Mouse (Mus musculus): ENCODE data around the gene Chrne. TPM values are rescaled to one million over a fixed set of nuclear protein-coding genes. Genes with fewer than 3 reads are reported as not detected.
A peak's percentile ranks its signal among the peaks of the same experiment; 100 is the strongest.

The Chrne gene
- total RNA-seq, 2 experiments from 2014 or later = 1.2 TPM; not detected in 1

DNA sequence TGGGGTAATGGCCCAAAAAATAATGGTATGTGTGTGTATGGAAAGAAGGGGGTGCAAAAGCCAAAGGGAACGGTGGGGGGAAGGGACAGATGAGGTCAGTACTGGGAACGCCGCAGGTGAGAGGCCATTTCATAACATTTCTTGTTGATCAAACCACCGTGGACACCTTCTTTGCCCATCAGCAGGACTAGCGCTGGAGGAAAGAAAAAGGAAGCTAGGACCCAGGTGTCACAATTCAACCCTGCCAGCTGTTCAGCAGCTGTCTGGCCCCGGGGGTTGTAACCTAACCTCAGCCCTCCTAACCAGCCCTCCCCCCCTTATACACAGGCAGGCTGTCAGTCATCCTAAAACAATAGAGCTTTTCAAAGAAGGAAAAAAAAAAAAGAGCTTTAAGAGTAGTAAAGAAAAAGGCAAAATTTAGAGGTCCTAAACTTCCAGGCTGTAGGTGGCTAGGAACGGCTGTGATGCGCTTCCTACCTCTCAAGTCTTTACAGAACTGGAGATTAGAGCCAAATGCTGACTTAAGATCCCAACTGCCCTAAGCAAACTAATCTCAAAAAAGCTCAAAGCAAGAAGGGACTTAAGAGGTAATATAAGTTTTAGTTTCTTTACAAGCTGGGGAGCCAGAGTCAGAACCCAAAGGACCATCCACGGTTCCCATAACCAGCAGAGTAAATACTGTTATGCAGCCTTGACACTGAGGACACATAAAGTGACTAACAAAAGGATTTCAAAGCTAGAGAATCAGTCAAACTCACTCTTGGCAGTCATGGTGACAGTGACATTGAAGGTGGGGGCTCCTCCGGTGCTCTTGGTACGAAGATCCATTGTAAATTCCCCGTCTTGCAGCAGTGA is 33.2 kb upstream of the Chrne start:
- no peak for ATAC-seq (ENCODE audit: poor library complexity, severe bottlenecking)

DNA sequence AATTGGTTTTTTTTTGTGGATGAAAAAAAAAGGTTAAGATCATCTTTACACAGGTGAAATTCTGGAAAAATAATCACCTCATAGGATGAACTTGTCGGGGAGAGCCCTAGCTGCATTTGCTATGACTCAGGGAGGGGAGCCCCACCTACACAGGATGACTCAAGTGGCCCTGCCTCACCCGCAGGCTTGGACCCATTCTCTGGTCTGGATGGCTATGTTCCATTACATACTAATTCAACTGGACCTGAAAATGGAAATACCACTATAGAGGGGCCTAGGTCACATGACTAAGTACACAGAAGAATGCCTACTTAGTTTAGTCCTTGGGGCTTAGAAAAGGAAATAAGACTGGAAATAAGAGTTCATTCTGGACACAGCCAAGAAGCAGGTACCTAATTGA is 32.4 kb upstream of the Chrne start:
- ATAC-seq (ENCODE audit: poor library complexity, severe bottlenecking) = no peak

DNA sequence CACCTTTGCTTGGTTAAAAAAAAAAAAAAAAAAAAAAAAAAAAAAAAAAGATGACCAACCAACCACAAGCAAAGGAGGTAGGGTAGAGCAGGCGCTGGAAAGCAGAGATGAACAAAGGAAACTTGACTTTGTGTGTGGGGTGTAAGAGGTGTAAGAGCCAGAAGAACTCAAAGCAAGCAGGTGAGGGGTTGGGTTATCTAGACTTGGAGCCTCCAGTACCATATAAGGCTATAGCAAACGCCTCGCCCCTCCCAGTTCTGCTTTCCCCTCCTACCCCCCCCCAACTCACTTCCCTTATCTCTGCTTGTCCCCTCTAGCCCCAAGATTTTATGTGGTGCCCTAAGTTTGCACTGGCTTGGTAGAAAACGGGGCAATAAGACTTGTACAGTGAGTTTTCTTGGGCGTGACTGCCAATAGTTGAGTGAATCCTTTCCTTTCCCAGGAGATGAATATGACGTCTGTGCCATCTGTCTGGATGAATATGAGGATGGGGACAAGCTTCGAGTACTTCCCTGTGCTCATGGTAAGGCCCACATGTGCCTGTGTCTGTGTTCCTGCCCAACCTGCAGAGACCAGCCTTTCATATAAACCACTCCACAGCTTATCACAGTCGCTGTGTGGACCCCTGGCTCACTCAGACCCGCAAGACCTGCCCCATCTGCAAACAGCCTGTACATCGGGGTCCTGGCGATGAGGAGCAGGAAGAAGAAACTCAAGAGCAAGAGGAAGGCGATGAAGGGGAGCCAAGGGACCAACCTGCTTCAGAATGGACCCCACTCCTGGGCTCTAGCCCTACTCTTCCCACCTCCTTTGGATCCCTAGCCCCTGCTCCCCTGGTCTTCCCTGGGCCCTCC is 31.5 kb upstream of the Chrne start:
- peak; percentile 29 for ATAC-seq (ENCODE audit: poor library complexity, severe bottlenecking)

DNA sequence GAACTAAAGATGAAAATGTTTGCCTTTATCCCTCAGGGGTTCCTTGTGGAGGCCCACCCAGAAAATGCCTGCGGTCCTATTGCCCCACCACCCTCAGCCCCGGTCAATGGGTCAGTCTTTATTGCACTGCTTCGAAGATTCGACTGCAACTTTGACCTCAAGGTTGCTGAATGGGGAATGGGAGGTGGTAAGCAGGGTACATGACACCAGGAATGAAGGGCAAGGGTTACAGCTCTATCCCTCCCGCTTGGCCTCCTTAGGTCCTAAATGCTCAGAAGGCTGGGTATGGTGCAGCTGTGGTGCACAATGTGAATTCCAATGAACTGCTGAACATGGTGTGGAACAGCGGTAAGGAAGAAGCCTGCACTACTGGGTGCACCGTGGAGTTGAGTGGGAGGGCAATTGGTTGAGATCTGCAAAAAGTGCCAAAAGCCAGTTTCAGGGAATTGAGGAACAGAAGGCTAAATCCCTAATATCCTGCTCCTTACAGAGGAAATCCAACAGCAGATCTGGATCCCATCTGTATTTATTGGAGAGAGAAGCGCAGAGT is 30.2 kb upstream of the Chrne start:
- ATAC-seq (ENCODE audit: poor library complexity, severe bottlenecking) = no peak

DNA sequence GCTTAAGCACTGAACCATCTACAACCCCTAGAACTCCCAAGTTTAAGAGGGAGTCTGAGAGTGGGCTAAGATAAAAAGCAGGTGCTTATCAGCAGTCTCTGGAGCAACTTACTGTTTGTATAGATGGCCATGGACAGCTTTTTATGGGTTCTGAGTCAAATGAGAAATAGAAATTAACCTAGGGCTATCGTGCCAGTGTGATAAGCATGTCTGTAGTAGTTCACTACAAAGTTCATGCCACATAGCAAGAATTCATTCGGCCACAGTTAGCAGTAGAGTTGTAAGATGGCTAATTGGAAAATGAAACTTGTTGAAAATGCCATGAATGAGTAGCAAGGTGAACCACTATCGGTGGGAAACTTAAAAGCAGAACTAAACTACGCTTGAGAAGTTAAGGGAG is 29.5 kb upstream of the Chrne start:
- ATAC-seq (ENCODE audit: poor library complexity, severe bottlenecking) = no peak

DNA sequence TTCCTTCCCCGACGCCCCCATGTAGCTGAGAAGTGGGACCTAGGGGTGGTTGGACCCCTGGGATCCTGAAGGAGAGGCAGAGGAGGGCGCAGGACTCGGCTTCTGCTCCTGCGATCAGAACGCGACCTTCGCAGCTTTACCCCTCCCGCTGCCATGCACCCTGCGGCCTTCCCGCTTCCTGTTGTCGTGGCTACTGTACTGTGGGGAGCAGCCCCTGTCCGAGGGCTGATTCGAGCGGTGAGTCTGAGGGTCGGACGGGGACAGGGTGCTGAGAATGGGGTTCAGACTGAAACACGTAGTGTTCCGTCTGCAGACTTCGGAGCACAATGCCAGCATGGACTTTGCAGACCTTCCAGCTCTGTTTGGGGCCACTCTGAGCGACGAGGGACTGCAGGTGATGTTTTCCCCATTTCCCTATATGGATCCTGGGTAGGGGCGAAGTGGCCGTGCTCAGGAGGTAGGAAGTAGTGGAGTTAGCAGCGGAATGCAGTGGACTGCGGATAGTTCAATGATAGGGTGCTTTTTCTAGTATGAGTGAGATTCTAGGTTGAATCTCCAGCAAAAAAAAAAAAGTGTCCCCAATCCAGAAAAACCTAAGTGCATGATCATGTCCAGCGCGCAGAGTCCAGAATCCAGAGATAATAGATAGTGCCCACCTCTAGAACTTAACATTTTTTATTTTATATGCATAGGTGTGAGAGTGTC is 28.9 kb upstream of the Chrne start:
- no peak for ATAC-seq (ENCODE audit: poor library complexity, severe bottlenecking)

DNA sequence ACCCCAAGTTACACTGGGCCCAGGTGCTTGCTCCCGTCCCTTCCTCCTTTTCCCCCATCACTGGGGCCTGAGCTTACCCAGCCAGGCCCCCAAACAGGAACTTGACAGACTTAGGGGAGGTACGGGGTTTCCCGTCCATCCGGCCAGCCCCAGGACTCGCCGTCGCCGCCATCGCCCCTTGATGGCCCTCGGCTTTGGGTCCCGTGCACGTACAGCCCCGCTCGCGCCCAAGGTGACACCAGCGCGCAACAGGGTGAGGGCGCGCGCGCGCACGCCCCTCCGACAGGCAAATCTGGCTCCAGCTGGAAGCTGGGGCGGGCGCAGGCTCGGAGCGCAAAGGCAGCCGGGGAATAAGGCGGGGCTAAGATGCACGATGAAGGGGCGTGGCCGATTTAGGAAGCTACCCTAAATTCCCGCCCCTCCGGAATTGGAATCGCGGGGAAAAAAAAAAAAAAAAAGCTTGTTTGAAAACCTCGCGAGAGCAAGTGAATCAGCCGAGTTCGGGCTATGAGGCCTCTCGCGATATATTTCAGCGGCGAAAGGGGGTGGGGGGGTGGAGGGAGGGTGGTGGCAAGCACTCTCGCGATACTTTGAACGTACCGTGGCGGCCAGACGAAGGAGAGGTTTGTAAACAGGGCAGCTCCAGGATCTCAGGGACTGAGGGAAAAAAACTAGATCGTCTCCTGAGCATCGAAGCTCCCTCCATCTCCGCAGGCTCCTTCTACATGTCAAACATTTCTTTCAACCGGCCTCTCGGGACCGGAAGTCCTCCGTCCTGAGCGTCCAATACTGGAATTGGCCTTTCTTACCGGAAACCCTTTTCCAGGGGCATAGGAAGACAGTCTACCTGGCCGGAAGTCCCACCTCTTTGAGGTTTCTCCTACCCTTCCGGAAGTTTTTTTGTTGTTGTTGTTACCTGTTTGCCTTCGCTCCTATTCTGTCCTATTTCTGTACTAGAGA is 28.0 kb upstream of the Chrne start, which contains the start of the genes Rnf167 and Slc25a11:
Gene Rnf167, plus strand, starts transcription at position 545 of the 960 bp plus-strand sequence.
Gene Slc25a11, minus strand, starts transcription at position 789 of the 960 bp plus-strand sequence.
- ATAC-seq (ENCODE audit: poor library complexity, severe bottlenecking) = peak; percentile 74

DNA sequence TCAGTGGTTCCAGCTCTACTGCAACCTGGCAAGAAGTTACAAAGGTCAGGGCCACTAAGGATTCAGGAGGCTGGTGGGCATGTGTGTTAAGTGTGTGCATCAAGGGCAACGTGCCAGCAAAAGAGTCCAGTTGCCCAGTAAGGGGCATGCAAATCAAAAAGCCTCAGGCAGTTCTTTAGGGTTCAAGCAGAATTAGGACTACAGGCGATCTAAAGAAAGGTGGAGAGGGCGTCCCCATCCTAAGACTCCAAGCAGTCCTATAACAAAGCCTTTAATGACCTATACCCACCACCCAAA is 27.2 kb upstream of the Chrne start:
- no peak for ATAC-seq (ENCODE audit: poor library complexity, severe bottlenecking)

DNA sequence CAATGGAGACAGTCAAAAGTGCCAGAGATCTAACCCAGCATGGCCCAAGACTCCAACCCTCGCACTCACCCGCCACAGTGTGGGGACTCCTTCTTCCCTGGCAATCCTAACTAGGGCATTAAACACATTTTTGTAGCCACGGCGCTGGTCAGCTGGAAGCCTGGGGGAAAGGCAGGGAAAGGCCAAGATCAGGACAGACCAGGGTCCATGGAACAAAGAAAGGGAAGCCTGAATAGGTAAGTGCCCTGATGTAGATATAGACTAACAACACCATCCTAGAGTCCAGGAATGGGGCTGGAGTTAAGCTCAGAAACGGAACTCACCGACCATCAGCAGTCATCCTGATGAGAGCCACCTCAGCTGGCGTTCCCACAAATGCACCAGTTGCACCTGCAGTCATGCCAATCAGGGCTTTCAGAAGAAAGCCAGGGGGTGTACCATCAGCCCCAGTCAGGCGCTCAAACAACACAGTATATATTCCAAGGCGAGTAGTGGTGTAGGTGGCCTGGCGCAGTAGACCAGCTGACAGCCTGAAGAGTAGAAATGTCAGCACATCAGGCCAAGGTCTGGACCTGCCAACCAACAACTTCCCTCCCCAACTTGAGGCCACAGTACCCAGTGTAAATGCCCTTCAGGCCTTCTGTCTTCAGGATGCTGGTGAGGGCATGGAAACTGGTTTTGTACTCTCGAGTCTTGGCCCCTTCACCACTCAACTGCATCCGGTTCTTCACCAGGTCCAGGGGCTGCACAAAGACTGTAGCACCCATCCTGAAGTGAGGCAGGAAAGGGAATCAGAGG is 26.6 kb upstream of the Chrne start:
- ATAC-seq (ENCODE audit: poor library complexity, severe bottlenecking) = no peak

DNA sequence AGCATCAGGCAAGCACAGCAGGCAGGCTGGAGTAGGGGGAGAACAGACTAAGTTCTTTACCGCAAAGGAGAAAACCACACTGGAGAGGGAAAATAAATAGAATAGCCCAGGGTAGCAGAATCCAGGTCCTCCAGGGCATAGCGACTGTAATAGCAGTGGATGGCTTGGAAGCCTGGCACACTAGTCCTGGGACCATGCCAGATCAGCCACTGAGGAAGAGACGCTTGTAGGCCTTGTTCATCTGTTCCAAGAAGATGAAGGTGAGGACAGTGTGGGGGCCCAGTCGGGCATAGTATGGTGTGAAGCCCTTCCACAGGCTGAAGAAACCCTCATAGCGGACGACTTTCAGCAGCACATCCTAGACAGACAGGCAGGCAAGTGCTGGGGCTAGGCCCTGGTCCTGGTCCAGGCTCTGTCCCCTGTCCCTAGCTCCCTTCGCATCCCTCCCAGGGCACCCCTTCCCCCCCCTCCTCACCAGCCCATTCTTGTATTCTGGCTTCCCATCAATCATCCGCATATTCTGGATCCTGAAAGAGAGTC is 25.6 kb upstream of the Chrne start:
- ATAC-seq (ENCODE audit: poor library complexity, severe bottlenecking) = no peak

DNA sequence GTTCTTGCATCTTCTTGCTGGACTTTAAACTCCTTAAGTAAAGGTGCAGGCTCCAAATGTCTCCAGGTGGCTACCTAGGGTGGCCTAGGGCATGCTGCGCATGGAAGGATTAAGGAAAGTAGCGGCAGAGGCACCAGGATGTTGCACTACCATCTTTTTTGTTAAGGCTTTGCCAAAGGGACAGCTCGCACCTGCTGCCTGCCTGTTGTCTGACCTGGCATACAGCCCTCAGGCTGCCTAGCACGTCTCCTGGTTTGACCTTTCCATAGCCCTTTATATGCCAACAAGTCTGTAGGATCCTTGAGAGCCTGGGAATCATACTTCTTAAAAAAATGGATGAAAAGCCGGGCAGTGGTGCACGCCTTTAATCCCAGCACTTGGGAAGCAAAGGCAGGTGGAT is 24.0 kb upstream of the Chrne start:
- ATAC-seq (ENCODE audit: poor library complexity, severe bottlenecking) = no peak

DNA sequence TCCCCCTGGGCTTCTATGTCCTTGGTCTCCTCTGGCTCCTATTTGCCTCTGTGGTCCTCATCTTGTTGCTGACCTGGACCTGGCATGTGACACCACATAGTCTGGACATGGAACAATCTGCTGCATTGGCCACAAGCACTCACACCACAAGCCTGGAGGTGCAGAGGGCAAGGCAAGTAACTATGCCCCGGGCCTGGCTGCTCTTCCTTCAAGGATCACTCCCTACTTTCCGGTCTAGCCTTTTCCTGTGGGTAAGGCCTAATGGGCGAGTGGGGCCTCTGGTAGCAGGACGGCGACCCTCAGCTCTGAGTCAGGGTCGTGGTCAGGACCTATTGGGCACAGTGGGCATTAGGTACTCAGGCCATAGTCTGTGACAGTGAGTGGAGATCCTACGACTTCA is 22.2 kb upstream of the Chrne start:
- no peak for ATAC-seq (ENCODE audit: poor library complexity, severe bottlenecking)

DNA sequence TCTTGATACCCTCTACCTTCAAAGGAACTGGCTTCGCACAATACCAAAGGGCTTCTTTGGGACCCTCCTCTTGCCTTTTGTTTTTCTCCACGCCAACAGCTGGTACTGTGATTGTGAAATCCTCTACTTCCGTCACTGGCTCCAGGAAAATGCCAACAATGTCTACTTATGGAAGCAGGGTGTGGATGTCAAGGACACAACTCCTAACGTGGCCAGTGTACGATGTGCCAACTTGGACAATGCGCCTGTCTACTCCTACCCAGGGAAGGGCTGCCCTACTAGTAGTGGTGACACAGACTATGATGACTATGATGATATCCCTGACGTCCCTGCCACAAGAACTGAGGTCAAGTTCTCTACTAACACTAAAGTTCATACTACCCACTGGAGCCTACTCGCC is 21.0 kb upstream of the Chrne start:
- no peak for ATAC-seq (ENCODE audit: poor library complexity, severe bottlenecking)

DNA sequence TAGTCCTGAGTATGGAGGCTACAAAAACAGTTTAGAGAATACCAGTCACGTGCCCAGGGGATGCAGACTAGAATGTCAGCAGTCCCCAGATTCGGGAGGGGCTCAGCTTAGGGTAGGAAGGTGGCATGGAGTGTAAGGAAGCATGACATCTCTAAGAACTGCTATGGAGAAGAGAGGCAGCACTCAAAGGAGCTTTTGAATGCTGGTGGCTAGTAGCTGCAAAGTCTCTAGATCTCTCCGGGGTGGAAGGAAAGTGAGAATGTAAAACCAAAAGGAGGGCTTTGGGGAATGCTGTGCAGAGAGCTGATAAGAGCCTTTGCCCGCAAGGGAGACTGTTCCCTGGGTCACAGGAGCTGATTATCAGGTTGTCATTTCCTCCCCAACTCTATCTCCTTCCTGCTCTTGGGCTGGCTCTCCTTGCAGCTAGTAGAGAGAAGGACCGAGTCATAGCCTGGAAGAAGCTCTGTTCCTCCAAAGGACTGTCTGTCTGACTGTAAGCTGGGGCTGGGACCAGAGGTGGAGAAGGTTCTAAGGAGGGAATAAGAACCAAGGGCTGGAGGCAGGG is 19.8 kb upstream of the Chrne start, which contains the start of gene Gp1ba:
Gene Gp1ba, plus strand, starts transcription at position 409 of the 565 bp plus-strand sequence.
- ATAC-seq (ENCODE audit: poor library complexity, severe bottlenecking) = no peak; the same call in 1 of the 2 replicates

DNA sequence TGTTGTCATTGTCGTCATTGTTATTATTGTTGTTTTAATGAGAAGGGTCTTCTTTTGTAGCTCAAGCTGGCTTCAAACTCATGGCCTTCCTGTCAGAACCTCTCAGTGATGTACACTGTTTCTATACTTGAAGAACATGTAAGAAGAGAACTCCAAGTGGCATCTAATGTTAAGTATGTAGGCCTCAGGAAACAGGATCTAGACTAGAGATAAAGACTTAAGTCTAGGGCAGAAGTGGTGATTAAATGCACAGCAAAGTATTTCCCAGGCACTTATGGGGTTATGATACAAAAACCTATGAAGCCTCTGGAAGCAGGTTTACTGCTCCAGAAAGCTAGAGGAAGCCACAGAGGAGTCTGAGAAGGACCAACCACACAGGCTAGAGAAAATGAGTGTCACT is 19.3 kb upstream of the Chrne start:
- no peak for ATAC-seq (ENCODE audit: poor library complexity, severe bottlenecking)

DNA sequence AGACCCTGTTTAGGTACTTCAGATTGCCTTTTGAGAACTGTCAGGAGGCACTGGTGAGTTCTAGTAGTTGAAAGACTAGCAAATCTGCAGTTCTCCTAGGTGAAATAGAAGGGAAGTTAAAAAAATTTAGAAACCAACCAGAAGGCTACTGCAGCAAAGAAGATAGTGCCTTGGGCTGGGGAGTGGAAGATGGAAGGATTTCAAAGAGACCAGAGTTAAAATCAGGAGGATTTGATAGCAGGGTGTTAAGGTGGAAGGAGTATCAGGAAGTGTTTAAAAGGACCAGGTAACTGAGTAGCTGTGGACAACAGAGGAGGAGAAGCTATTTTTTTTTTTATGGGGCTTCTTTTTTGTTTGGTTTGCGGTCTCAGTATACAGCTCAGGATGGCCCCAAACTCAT is 18.7 kb upstream of the Chrne start:
- no peak for ATAC-seq (ENCODE audit: poor library complexity, severe bottlenecking)

DNA sequence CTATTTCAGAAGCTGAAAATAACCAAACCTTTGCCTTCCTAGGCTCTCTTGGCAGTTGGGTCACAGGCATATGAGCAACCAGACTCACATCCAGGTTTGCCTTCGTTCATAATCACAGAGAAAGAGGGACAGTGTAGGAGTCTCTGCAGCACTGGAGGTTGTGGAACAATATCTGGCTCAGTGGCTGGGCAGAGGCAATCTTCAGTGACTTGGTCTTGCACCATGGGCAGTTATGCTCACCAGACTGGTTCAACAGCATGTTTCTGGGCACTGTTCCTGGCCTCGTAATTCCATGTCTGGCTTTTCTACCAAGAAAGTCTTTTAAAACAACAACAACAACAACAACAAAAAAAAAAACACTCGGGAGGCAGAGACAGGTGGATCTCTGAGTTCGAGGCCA is 16.6 kb upstream of the Chrne start:
- ATAC-seq (ENCODE audit: poor library complexity, severe bottlenecking) = no peak

DNA sequence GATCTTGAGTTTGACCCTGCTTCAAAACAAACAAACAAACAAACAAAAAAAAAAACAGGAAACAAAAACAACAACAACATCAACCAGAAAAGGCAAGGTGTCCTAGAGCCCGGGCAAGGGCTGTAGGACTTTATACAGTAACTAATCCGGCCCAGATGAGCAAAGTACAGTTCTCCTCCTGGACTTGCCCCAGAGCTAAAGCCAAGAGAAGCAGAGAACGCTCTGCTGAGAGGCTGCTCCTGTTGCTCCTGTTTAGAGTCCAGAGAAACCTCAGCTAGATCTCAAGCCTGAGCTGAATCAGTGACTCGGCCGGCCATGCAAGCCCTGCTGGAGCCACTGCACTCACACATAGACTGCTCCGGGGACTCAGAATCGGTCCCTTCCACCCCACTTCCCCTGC is 11.1 kb upstream of the Chrne start:
- no peak for ATAC-seq (ENCODE audit: poor library complexity, severe bottlenecking)
